Mouse (Mus musculus): Measurements from ENCODE around the gene Wnt8b. TPM values are rescaled to one million over a fixed set of nuclear protein-coding genes. Genes with fewer than 3 reads are reported as not detected.
"Not testable (repeated sequence)": the region's sequence is repeated elsewhere in the genome, so short reads cannot be mapped to it uniquely, and the experiment has no call there.

Gene Wnt8b
- total RNA-seq (2018; cell fraction: chromatin; rRNA removed), result not detected
- total RNA-seq (2018; cell fraction: cytosol; rRNA removed), result not detected
- not detected for total RNA-seq (2018; cell fraction: nucleus; rRNA removed)
- polyA plus RNA-seq (2018), result not detected in 3 replicates

GRCm38 (mm10) chr19:44493128-44493527 is at the start of gene Wnt8b:
Gene Wnt8b, plus strand, starts transcription at chr19:44493472.
- H3K36me3 ChIP-seq (ENCODE audit: inconsistent target), result no peaks in the 10 kb centered on the region
- 65% methylated on average over 8 of the region's 8 CpGs for WGBS (ENCODE audit: missing documents)
- no peaks in the 10 kb centered on the region for H3K79me2 ChIP-seq (ENCODE audit: inconsistent target)
- no peak within 1 kb of the TSS for H3K27ac ChIP-seq
- no peak within 1 kb of the TSS for H3K4me3 ChIP-seq (ENCODE audit: inconsistent target)

- no peaks in the 10 kb centered on the region for H3K79me2 ChIP-seq (ENCODE audit: inconsistent target)
- H3K36me3 ChIP-seq (ENCODE audit: inconsistent target), result no peaks in the 10 kb centered on the region
- no peak overlapping the region for H3K4me3 ChIP-seq (ENCODE audit: inconsistent target)
- no peak overlapping the region for H3K27ac ChIP-seq
- WGBS (ENCODE audit: missing documents), result 92% methylated on average over 3 of the region's 3 CpGs
These were observed 47.5 kb upstream of the Wnt8b start for GRCm38 (mm10) chr19:44445755-44446154.

- 89% methylated on average over 4 of the region's 4 CpGs for WGBS (ENCODE audit: missing documents)
- Histone ChIP-seq H3K4me3 (ENCODE audit: inconsistent target) (no peak overlapping the region), H3K79me2 (ENCODE audit: inconsistent target) (no peaks in the 10 kb centered on the region), H3K27ac (no peak overlapping the region), H3K36me3 (ENCODE audit: inconsistent target) (no peaks in the 10 kb centered on the region)
These were observed 45.3 kb upstream of the Wnt8b start for GRCm38 (mm10) chr19:44447927-44448326.

GRCm38 (mm10) chr19:44454862-44455261 is 38.4 kb upstream of the Wnt8b start:
- Histone ChIP-seq H3K36me3 (ENCODE audit: inconsistent target) (no peaks in the 10 kb centered on the region), H3K27ac (no peak overlapping the region), H3K4me3 (ENCODE audit: inconsistent target) (no peak overlapping the region), H3K79me2 (ENCODE audit: inconsistent target) (no peaks in the 10 kb centered on the region)
- 87% methylated on average over 6 of the region's 6 CpGs for WGBS (ENCODE audit: missing documents)

- Histone ChIP-seq H3K79me2 (ENCODE audit: inconsistent target) (no peaks in the 10 kb centered on the region), H3K27ac (no peak overlapping the region), H3K4me3 (ENCODE audit: inconsistent target) (no peak overlapping the region), H3K36me3 (ENCODE audit: inconsistent target) (no peaks in the 10 kb centered on the region)
- 92% methylated on average over 8 of the region's 8 CpGs for WGBS (ENCODE audit: missing documents)
These were observed 37.9 kb upstream of the Wnt8b start for GRCm38 (mm10) chr19:44455356-44455755.

- Histone ChIP-seq H3K4me3 (ENCODE audit: inconsistent target) (no peak overlapping the region), H3K79me2 (ENCODE audit: inconsistent target) (no peaks in the 10 kb centered on the region), H3K36me3 (ENCODE audit: inconsistent target) (no peaks in the 10 kb centered on the region), H3K27ac (no peak overlapping the region)
- whole genome bisulfite sequencing (ENCODE audit: missing documents), result 51% methylated on average over 3 of the region's 3 CpGs
These were observed 35.8 kb upstream of the Wnt8b start for GRCm38 (mm10) chr19:44457359-44458055.

- no peak overlapping the region for H3K4me3 ChIP-seq (ENCODE audit: inconsistent target)
- H3K27ac ChIP-seq, result no peak overlapping the region
- no peaks in the 10 kb centered on the region for H3K36me3 ChIP-seq (ENCODE audit: inconsistent target)
- 97% methylated on average over 13 of the region's 13 CpGs for WGBS (ENCODE audit: missing documents)
- H3K79me2 ChIP-seq (ENCODE audit: inconsistent target), result no peaks in the 10 kb centered on the region
These were observed 34.6 kb upstream of the Wnt8b start for GRCm38 (mm10) chr19:44458696-44459095.

GRCm38 (mm10) chr19:44460441-44460840 is 32.8 kb upstream of the Wnt8b start:
- Histone ChIP-seq H3K27ac (no peak overlapping the region), H3K36me3 (ENCODE audit: inconsistent target) (no peaks in the 10 kb centered on the region), H3K79me2 (ENCODE audit: inconsistent target) (no peaks in the 10 kb centered on the region), H3K4me3 (ENCODE audit: inconsistent target) (no peak overlapping the region)
- WGBS (ENCODE audit: missing documents), result 93% methylated on average over 5 of the region's 5 CpGs

GRCm38 (mm10) chr19:44461500-44461899 is 31.8 kb upstream of the Wnt8b start:
- WGBS (ENCODE audit: missing documents), result 33% methylated on average over 4 of the region's 4 CpGs
- Histone ChIP-seq H3K4me3 (ENCODE audit: inconsistent target) (no peak overlapping the region), H3K79me2 (ENCODE audit: inconsistent target) (no peaks in the 10 kb centered on the region), H3K36me3 (ENCODE audit: inconsistent target) (no peaks in the 10 kb centered on the region), H3K27ac (no peak overlapping the region)

- Histone ChIP-seq H3K27ac (no peak overlapping the region), H3K4me3 (ENCODE audit: inconsistent target) (no peak overlapping the region), H3K36me3 (ENCODE audit: inconsistent target) (no peaks in the 10 kb centered on the region), H3K79me2 (ENCODE audit: inconsistent target) (no peaks in the 10 kb centered on the region)
- 89% methylated on average over 4 of the region's 4 CpGs for WGBS (ENCODE audit: missing documents)
These were observed 31.1 kb upstream of the Wnt8b start for GRCm38 (mm10) chr19:44462141-44462540.

GRCm38 (mm10) chr19:44465960-44466525 is 27.2 kb upstream of the Wnt8b start:
- not testable (repeated sequence) for H3K27ac ChIP-seq; H3K79me2 ChIP-seq (ENCODE audit: inconsistent target); H3K36me3 ChIP-seq (ENCODE audit: inconsistent target); H3K4me3 ChIP-seq (ENCODE audit: inconsistent target)
- WGBS (ENCODE audit: missing documents), result 93% methylated on average over 10 of the region's 14 CpGs

- 4% methylated on average over 10 of the region's 10 CpGs for WGBS (ENCODE audit: missing documents)
These were observed 19.1 kb upstream of the Wnt8b start for GRCm38 (mm10) chr19:44474158-44474557.

GRCm38 (mm10) chr19:44475268-44475667 is 18.0 kb upstream of the Wnt8b start:
- Histone ChIP-seq H3K79me2 (ENCODE audit: inconsistent target) (no peaks in the 10 kb centered on the region), H3K27ac (no peak overlapping the region), H3K4me3 (ENCODE audit: inconsistent target) (no peak overlapping the region), H3K36me3 (ENCODE audit: inconsistent target) (no peaks in the 10 kb centered on the region)
- 86% methylated on average over 6 of the region's 6 CpGs for WGBS (ENCODE audit: missing documents)

More at GRCm38 (mm10) chr19:44474158-44474557, 19.1 kb upstream of the Wnt8b start:
- Histone ChIP-seq H3K79me2 (ENCODE audit: inconsistent target) (no peaks in the 10 kb centered on the region), H3K27ac (no peak overlapping the region), H3K4me3 (ENCODE audit: inconsistent target) (no peak overlapping the region), H3K36me3 (ENCODE audit: inconsistent target) (no peaks in the 10 kb centered on the region)

- WGBS (ENCODE audit: missing documents), result 44% methylated on average over 3 of the region's 3 CpGs
These were observed 16.7 kb upstream of the Wnt8b start for GRCm38 (mm10) chr19:44476541-44476940.

GRCm38 (mm10) chr19:44487266-44487665 is 6.0 kb upstream of the Wnt8b start:
- Histone ChIP-seq H3K79me2 (ENCODE audit: inconsistent target) (no peaks in the 10 kb centered on the region), H3K27ac (no peak overlapping the region), H3K36me3 (ENCODE audit: inconsistent target) (no peaks in the 10 kb centered on the region), H3K4me3 (ENCODE audit: inconsistent target) (no peak overlapping the region)
- 16% methylated on average over 8 of the region's 8 CpGs for WGBS (ENCODE audit: missing documents)

More at GRCm38 (mm10) chr19:44476541-44476940, 16.7 kb upstream of the Wnt8b start:
- Histone ChIP-seq H3K4me3 (ENCODE audit: inconsistent target) (no peak overlapping the region), H3K36me3 (ENCODE audit: inconsistent target) (no peaks in the 10 kb centered on the region), H3K79me2 (ENCODE audit: inconsistent target) (no peaks in the 10 kb centered on the region), H3K27ac (no peak overlapping the region)

All from macrophage (primary cell).